Mouse (Mus musculus) stomach, adult 2 months (tissue): ENCODE results near the gene Kcna3. TPM values are rescaled to one million over a fixed set of nuclear protein-coding genes. Genes with fewer than 3 reads are reported as not detected.

Experiments used
- polyA plus RNA-seq: library from polyadenylated mRNA; depleted of rRNA; stranded (reverse); fragments of >200 nt; gene quantifications from 2 replicates; pipeline ENCODE4 v1.2.3, GENCODE M21; 2012; rRNA removed

Gene Kcna3
- polyA plus RNA-seq: 0.17 and 0.20 TPM in 2 replicates

GRCm38 (mm10) chr3:107035521-107036457 is at the start of gene Kcna3:
Kcna3 (plus strand) TSS chr3:107036169.

Other genes with a start within 250 kb of the Kcna3 start
- gene Cd53, start 246.0 kb upstream of the Kcna3 start, polyA plus RNA-seq: 0.34 and 0.43 TPM in 2 replicates
- gene Olfr266, start 209.9 kb upstream of the Kcna3 start, polyA plus RNA-seq: not detected in 2 replicates
- 0.35 and 0.79 TPM in 2 replicates for gene Kcna2, start 65.0 kb downstream of the Kcna3 start, polyA plus RNA-seq
- gene Kcna10, start 146.9 kb downstream of the Kcna3 start, polyA plus RNA-seq: not detected in 2 replicates
- 28.3 and 31.9 TPM in 2 replicates for gene Cym, start 185.6 kb downstream of the Kcna3 start, polyA plus RNA-seq
- not detected in 2 replicates for gene A630076J17Rik, start 194.4 kb downstream of the Kcna3 start, polyA plus RNA-seq
- 0.02 TPM in 1 of 2 replicates, not detected in the other for gene Prok1, start 203.5 kb downstream of the Kcna3 start, polyA plus RNA-seq
- gene Lamtor5, start 242.7 kb downstream of the Kcna3 start, polyA plus RNA-seq: 31.2 and 37.6 TPM in 2 replicates